In genomic region chr19:9938156-9938823, GRCm38 (mm10) we compare ENCODE assay signal across 11 mouse cellular contexts. TPM values are rescaled to one million over a fixed set of nuclear protein-coding genes. Genes with fewer than 3 reads are reported as not detected.
DNase-seq lines count a peak whose midpoint lies in the region; ATAC-seq and TF ChIP-seq lines count a peak whose summit lies in the region.
"Had no signal": no experiment of that assay in that cellular context is flagged by ENCODE, and none has a peak within 500 bp of the region (broad histone marks: within the 10 kb centered on the region; RNA-seq: fewer than 3 reads in every experiment).

No protein-coding gene starts in this region.

- TF ChIP-seq CTCF in spleen, adult 2 months (IDR thresholded peaks at IDR 0.05; ENCODE audit: extremely low read depth, insufficient read depth, insufficient read length, insufficient replicate concordance): no peak

- H3K4me1 ChIP-seq in heart, embryonic 11.5 days (ENCODE audit: control insufficient read depth, insufficient read depth, low read length): peaks cover 16% of the 10 kb centered on the region
- H3K4me1 ChIP-seq in spleen, adult 2 months (ENCODE audit: control insufficient read depth, insufficient read depth, insufficient read length): peaks cover 45% of the 10 kb centered on the region; the same call in 1 of the 2 replicates
- H3K4me1 ChIP-seq in liver, embryonic 12.5 days: peaks cover 54% of the 10 kb centered on the region

- H3K27me3 ChIP-seq in heart, embryonic 11.5 days (ENCODE audit: control insufficient read depth, insufficient read depth, low read length): no peaks in the 10 kb centered on the region
- H3K27me3 ChIP-seq in spleen, adult 2 months (ENCODE audit: control insufficient read depth, insufficient read depth, low read length): no peaks in the 10 kb centered on the region
- H3K27me3 ChIP-seq in liver, embryonic 12.5 days (replicated peaks): no peaks in the 10 kb centered on the region
- H3K27me3 ChIP-seq: intestine, embryonic 15.5 days had no signal

- H3K9me3 ChIP-seq in heart, embryonic 11.5 days (replicated peaks; ENCODE audit: control insufficient read depth, low read length): no peaks in the 10 kb centered on the region
- no peaks in the 10 kb centered on the region for H3K9me3 ChIP-seq in liver, embryonic 12.5 days (replicated peaks)
- H3K9me3 ChIP-seq: intestine, embryonic 15.5 days had no signal

- no peak overlapping the region for H3K27ac ChIP-seq in heart, embryonic 11.5 days (ENCODE audit: low read depth, low read length)
- peak overlapping the region; percentile 89 for H3K27ac ChIP-seq in spleen, adult 2 months (ENCODE audit: insufficient read depth, low read length)
- H3K27ac ChIP-seq in liver, embryonic 12.5 days: peak overlapping the region; percentile 84
- H3K27ac ChIP-seq: intestine, embryonic 15.5 days had no signal

- no peak for ATAC-seq in heart, embryonic 11.5 days (replicated peaks; ENCODE audit: insufficient number of reproducible peaks, low FRiP score, low TSS enrichment)
- ATAC-seq in liver, embryonic 12.5 days: no peak
- no peak for ATAC-seq in megakaryocyte progenitor cell, adult 5-6 weeks (replicated peaks; ENCODE audit: poor library complexity)
- ATAC-seq: intestine, embryonic 15.5 days had no signal

- TF ChIP-seq POLR2A in spleen, adult 2 months (IDR thresholded peaks at IDR 0.05; ENCODE audit: low read depth, low read length): peak; percentile 4; the same call in 1 of the 2 replicates

- 64% methylated on average over 6 of the region's 6 CpGs for WGBS in heart, embryonic 11.5 days (ENCODE audit: insufficient replicate concordance)
- WGBS in spleen, adult 2 months: 8% methylated on average over 6 of the region's 6 CpGs
- WGBS in liver, embryonic 12.5 days (ENCODE audit: insufficient replicate concordance): 22% methylated on average over 6 of the region's 6 CpGs

- intact Hi-C loops in heart, postnatal 25 days (cut with DNase I): no loop called here
- intact Hi-C loops in left cerebral cortex, postnatal 36 days (cut with DNase I): no loop called here

- no peak overlapping the region for H3K4me3 ChIP-seq in heart, embryonic 11.5 days (ENCODE audit: low read depth, low read length)
- H3K4me3 ChIP-seq in spleen, adult 2 months (ENCODE audit: extremely low read depth, insufficient read depth, insufficient read length): peak overlapping the region; percentile 41
- H3K4me3 ChIP-seq in liver, embryonic 12.5 days: peak overlapping the region; percentile 50
- H3K4me3 ChIP-seq: intestine, embryonic 15.5 days had no signal

- no peak for DNase-seq in heart, postnatal 25 days (ENCODE audit: low spot score)
- DNase-seq in spleen, adult 2 months (ENCODE audit: low read depth in 1 of 2, low spot score in 2 of 2): no peak
- DNase-seq in spleen, postnatal 4 days (ENCODE audit: low spot score in 2 of 2): no peak
- DNase-seq in thymus, postnatal 36 days: peak; percentile 13 to 17
- no peak for DNase-seq in left cerebral cortex, postnatal 36 days (ENCODE audit: low spot score in 2 of 2)
- DNase-seq: cerebellum, adult 9-11 months; gastrocnemius, postnatal 14 days had no signal

- no peaks in the 10 kb centered on the region for H3K36me3 ChIP-seq in heart, embryonic 11.5 days (ENCODE audit: control insufficient read depth, insufficient read depth, low read length)
- H3K36me3 ChIP-seq in spleen, adult 2 months (ENCODE audit: control insufficient read depth, insufficient read depth, low read length): no peaks in the 10 kb centered on the region
- no peaks in the 10 kb centered on the region for H3K36me3 ChIP-seq in liver, embryonic 12.5 days
- H3K36me3 ChIP-seq: intestine, embryonic 15.5 days had no signal

- no peak overlapping the region for H3K9ac ChIP-seq in heart, embryonic 11.5 days (ENCODE audit: low read depth, low read length)
- peak overlapping the region; percentile 60 for H3K9ac ChIP-seq in liver, embryonic 12.5 days
- H3K9ac ChIP-seq: intestine, embryonic 15.5 days had no signal

- H3K4me2 ChIP-seq in heart, embryonic 11.5 days: peak overlapping the region; percentile 20; the same call in 1 of the 2 replicates
- peak overlapping the region; percentile 75 for H3K4me2 ChIP-seq in liver, embryonic 12.5 days
- H3K4me2 ChIP-seq: intestine, embryonic 15.5 days had no signal

RNA-seq across cellular contexts. Expression of gene Incenp, which starts 38.9 kb away (rescaled TPM):
- 62.6 and 67.2 TPM in 2 replicates for polyA plus RNA-seq in heart, embryonic 11.5 days (2014; fragmentation: Nextera tagmentation; extraction: Ambion mirVana)
- total RNA-seq in heart, postnatal 25 days (2021): 1 to 10 TPM; 6.3 to 7.4 TPM
- 17.2 and 18.8 TPM in 2 replicates for polyA plus RNA-seq in spleen, adult 2 months (2012; rRNA removed)
- polyA plus RNA-seq in liver, embryonic 12.5 days (2016; fragmentation: Nextera tagmentation; extraction: Ambion mirVana): 157 and 159 TPM in 2 replicates
- total RNA-seq in left cerebral cortex, postnatal 36 days (2021): 10 to 100 TPM; 24.7 to 30.7 TPM
- 179 and 188 TPM in 2 replicates for total RNA-seq in megakaryocyte progenitor cell, adult 5-6 weeks (2015)
- total RNA-seq in megakaryocyte progenitor cell, adult 5-6 weeks (2017): 95.9 and 97.2 TPM in 2 replicates

RNA-seq across cellular contexts. Expression of gene Fth1, which starts 42.1 kb away (rescaled TPM):
- polyA plus RNA-seq in heart, embryonic 11.5 days (2014; fragmentation: Nextera tagmentation; extraction: Ambion mirVana): 1,994 and 2,294 TPM in 2 replicates
- 1,000 to 10,000 TPM; 2,502 to 2,556 TPM for total RNA-seq in heart, postnatal 25 days (2021)
- 3,609 and 4,045 TPM in 2 replicates for polyA plus RNA-seq in spleen, adult 2 months (2012; rRNA removed)
- polyA plus RNA-seq in liver, embryonic 12.5 days (2016; fragmentation: Nextera tagmentation; extraction: Ambion mirVana): 5,199 and 5,262 TPM in 2 replicates
- total RNA-seq in left cerebral cortex, postnatal 36 days (2021): 1,000 to 10,000 TPM; 2,116 to 2,547 TPM
- total RNA-seq in megakaryocyte progenitor cell, adult 5-6 weeks (2015): 1,115 and 1,144 TPM in 2 replicates
- total RNA-seq in megakaryocyte progenitor cell, adult 5-6 weeks (2017): 325 and 354 TPM in 2 replicates

Comparison
In these comparisons a context has a peak if more than half of its experiments do, and no peak if none do; other contexts are left out.
1. DNase-seq: peak in thymus, postnatal 36 days (2 of 2); none in heart, postnatal 25 days (single experiment), spleen, adult 2 months (0 of 2), spleen, postnatal 4 days (0 of 2) and left cerebral cortex, postnatal 36 days (0 of 2).